Comparison of ENCODE assay signal across 10 mouse cellular contexts in the genomic region with DNA sequence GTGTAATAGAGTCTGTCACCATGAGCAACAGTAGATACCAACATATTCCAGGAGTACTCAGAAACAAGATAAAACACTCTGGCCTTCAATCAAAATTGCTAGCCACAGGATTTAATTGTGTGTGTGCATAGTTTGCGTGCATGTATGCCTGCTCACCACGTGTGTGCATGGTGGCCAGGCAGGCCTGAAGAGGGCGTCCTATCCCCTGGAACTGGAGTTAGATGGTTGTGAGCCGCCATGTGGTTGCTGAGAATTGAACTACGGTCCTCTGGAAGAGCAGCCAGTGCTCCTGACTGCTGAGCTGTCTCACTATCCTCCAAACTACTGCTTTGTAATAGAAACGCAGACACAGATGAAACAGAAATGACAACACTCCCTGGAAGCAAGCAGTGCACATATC.
DNase-seq lines count a peak whose midpoint lies in the region; ATAC-seq lines count a peak whose summit lies in the region.
"Had no signal": no experiment of that assay in that cellular context is flagged by ENCODE, and none has a peak within 500 bp of the region (broad histone marks: within the 10 kb centered on the region; RNA-seq: fewer than 3 reads in every experiment).

No protein-coding gene starts in this region.

- H3K4me2 ChIP-seq in hindbrain, embryonic 15.5 days, result no peak overlapping the region
- 0 out of 2 replicates have a peak overlapping the region, but pooled peaks have one; percentile 9 for H3K4me2 ChIP-seq in forebrain, embryonic 16.5 days (ENCODE audit: low read length)
- H3K4me2 ChIP-seq: liver, embryonic 12.5 days had no signal

- no peak for ATAC-seq in hindbrain, embryonic 15.5 days (ENCODE audit: low FRiP score, low read depth)
- ATAC-seq in forebrain, embryonic 16.5 days, result no peak
- ATAC-seq: liver, embryonic 12.5 days had no signal

- H3K9ac ChIP-seq in hindbrain, embryonic 15.5 days, result no peak overlapping the region
- H3K9ac ChIP-seq in forebrain, embryonic 16.5 days (replicated peaks; ENCODE audit: low read depth, low read length), result no peak overlapping the region
- H3K9ac ChIP-seq: liver, embryonic 12.5 days had no signal

- peaks cover 15% of the 10 kb centered on the region for H3K4me1 ChIP-seq in hindbrain, embryonic 15.5 days (replicated peaks)
- peaks cover 19% of the 10 kb centered on the region for H3K4me1 ChIP-seq in hindbrain, embryonic 10.5 days (replicated peaks)
- peaks cover 17% of the 10 kb centered on the region for H3K4me1 ChIP-seq in forebrain, embryonic 16.5 days (replicated peaks; ENCODE audit: control insufficient read depth, insufficient read depth, low read length)

- WGBS in hindbrain, embryonic 15.5 days, result 95% methylated on average over 6 of the region's 6 CpGs
- WGBS in hindbrain, embryonic 10.5 days, result 96% methylated on average over 6 of the region's 6 CpGs
- WGBS in forebrain, embryonic 16.5 days, result 91% methylated on average over 6 of the region's 6 CpGs

- H3K9me3 ChIP-seq in hindbrain, embryonic 15.5 days, result no peaks in the 10 kb centered on the region
- H3K9me3 ChIP-seq in hindbrain, embryonic 10.5 days, result no peaks in the 10 kb centered on the region
- no peaks in the 10 kb centered on the region for H3K9me3 ChIP-seq in forebrain, embryonic 16.5 days (ENCODE audit: control insufficient read depth, low read length)
- H3K9me3 ChIP-seq: liver, embryonic 12.5 days had no signal

- no peaks in the 10 kb centered on the region for H3K27me3 ChIP-seq in hindbrain, embryonic 15.5 days
- no peaks in the 10 kb centered on the region for H3K27me3 ChIP-seq in hindbrain, embryonic 10.5 days (ENCODE audit: insufficient read depth, poor library complexity, severe bottlenecking)
- no peaks in the 10 kb centered on the region for H3K27me3 ChIP-seq in forebrain, embryonic 16.5 days (replicated peaks; ENCODE audit: control insufficient read depth, insufficient read depth, low read length)
- H3K27me3 ChIP-seq: liver, embryonic 12.5 days had no signal

- peak overlapping the region; percentile 42; the same call in 1 of the 2 replicates for H3K27ac ChIP-seq in hindbrain, embryonic 15.5 days (replicated peaks)
- H3K27ac ChIP-seq in hindbrain, embryonic 10.5 days, result no peak overlapping the region
- peak overlapping the region; percentile 86 for H3K27ac ChIP-seq in forebrain, embryonic 16.5 days (ENCODE audit: low read length)
- H3K27ac ChIP-seq: liver, embryonic 12.5 days had no signal

- DNase-seq in hindbrain, embryonic 10.5 days (ENCODE audit: low spot score), result no peak
- peak; percentile 20 for DNase-seq in right cerebral cortex, postnatal 14 days
- DNase-seq in right cerebral cortex, adult 18-20 months, result no peak
- DNase-seq in thymus, postnatal 14 days, result no peak
- no peak for DNase-seq in thymus, adult 18-20 months
- DNase-seq: adrenal gland, postnatal 25 days; thymus, postnatal 4 days had no signal

- peaks cover 26% of the 10 kb centered on the region for H3K36me3 ChIP-seq in hindbrain, embryonic 15.5 days
- H3K36me3 ChIP-seq in hindbrain, embryonic 10.5 days, result peaks cover 35% of the 10 kb centered on the region
- H3K36me3 ChIP-seq in forebrain, embryonic 16.5 days (ENCODE audit: control insufficient read depth, insufficient read depth), result peaks cover 7% of the 10 kb centered on the region; the same call in 1 of the 2 replicates

- H3K4me3 ChIP-seq in hindbrain, embryonic 15.5 days, result no peak overlapping the region
- no peak overlapping the region for H3K4me3 ChIP-seq in hindbrain, embryonic 10.5 days
- no peak overlapping the region for H3K4me3 ChIP-seq in forebrain, embryonic 16.5 days (replicated peaks; ENCODE audit: low read length)
- H3K4me3 ChIP-seq: liver, embryonic 12.5 days had no signal
